Mouse (Mus musculus): ENCODE measurements at regions not wholly inside any gene's neighbourhood (a gene's known extent, or its start where the extent isn't known, plus 50 kb on each side); places are given as distances from the start of the nearest gene placed in this dataset.

DNA sequence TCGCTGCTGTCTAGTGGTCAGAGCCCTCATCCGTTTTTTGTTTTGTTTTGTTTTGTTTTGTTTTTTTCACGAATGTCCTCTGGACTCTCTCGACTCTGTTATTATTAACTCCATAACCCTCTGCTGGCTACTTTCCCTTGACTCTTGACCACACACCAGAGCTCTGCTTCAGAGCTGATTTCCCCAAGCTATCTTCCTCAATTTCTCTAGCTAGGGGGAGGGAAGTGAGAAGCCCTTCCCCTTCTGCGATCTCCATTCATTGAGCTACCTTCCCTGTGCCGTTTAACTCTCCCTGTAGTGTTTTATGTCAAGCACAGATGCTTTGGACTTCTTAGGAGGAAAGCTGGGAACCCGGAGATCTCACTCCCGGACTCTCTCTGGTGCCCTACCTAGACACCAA, 247.6 kb downstream of the Hlx start:
- WGBS, result 76% methylated on average over 8 of the region's 8 CpGs
- Histone ChIP-seq H3K9me3 (ENCODE audit: control insufficient read depth, low read depth, low read length) (no peaks in the 10 kb centered on the region), H3K4me2 (replicated peaks; ENCODE audit: low read depth, low read length) (no peak overlapping the region), H3K9ac (replicated peaks; ENCODE audit: low read depth, low read length) (no peak overlapping the region), H3K4me1 (ENCODE audit: control insufficient read depth, insufficient read depth, low read length) (no peaks in the 10 kb centered on the region), H3K4me3 (ENCODE audit: low read depth, low read length) (no peak overlapping the region), H3K27me3 (ENCODE audit: control insufficient read depth, insufficient read depth, low read length) (no peaks in the 10 kb centered on the region), H3K27ac (ENCODE audit: low read length) (no peak overlapping the region), H3K36me3 (ENCODE audit: control insufficient read depth, insufficient read depth, low read length) (no peaks in the 10 kb centered on the region)
- no peak for ATAC-seq (ENCODE audit: insufficient number of reproducible peaks, insufficient read depth, low FRiP score, low read depth)

- Histone ChIP-seq H3K4me3 (ENCODE audit: low read depth, low read length) (no peak overlapping the region), H3K36me3 (ENCODE audit: control insufficient read depth, insufficient read depth, low read length) (no peaks in the 10 kb centered on the region), H3K9ac (replicated peaks; ENCODE audit: low read depth, low read length) (no peak overlapping the region), H3K27me3 (ENCODE audit: control insufficient read depth, insufficient read depth, low read length) (no peaks in the 10 kb centered on the region), H3K9me3 (ENCODE audit: control insufficient read depth, low read depth, low read length) (no peaks in the 10 kb centered on the region), H3K27ac (ENCODE audit: low read length) (no peak overlapping the region), H3K4me2 (replicated peaks; ENCODE audit: low read depth, low read length) (no peak overlapping the region), H3K4me1 (ENCODE audit: control insufficient read depth, insufficient read depth, low read length) (no peaks in the 10 kb centered on the region)
- no peak for ATAC-seq (ENCODE audit: insufficient number of reproducible peaks, insufficient read depth, low FRiP score, low read depth)
- 85% methylated on average over 7 of the region's 7 CpGs for WGBS
Observed at GRCm38 (mm10) chr1:184483371-184483770, 249.0 kb downstream of the Hlx start.

GRCm38 (mm10) chr1:184482026-184482425, 250.4 kb downstream of the Hlx start:
- no peaks in the 10 kb centered on the region for H3K27me3 ChIP-seq (ENCODE audit: control insufficient read depth, insufficient read depth, low read length)
- no peak overlapping the region for H3K9ac ChIP-seq (replicated peaks; ENCODE audit: low read depth, low read length)
- ATAC-seq (ENCODE audit: insufficient number of reproducible peaks, insufficient read depth, low FRiP score, low read depth), result no peak
- H3K4me1 ChIP-seq (ENCODE audit: control insufficient read depth, insufficient read depth, low read length), result no peaks in the 10 kb centered on the region
- H3K4me2 ChIP-seq (replicated peaks; ENCODE audit: low read depth, low read length), result no peak overlapping the region
- 63% methylated on average over 9 of the region's 9 CpGs for WGBS
- no peak overlapping the region for H3K27ac ChIP-seq (ENCODE audit: low read length)
- no peak overlapping the region for H3K4me3 ChIP-seq (ENCODE audit: low read depth, low read length)
- H3K36me3 ChIP-seq (ENCODE audit: control insufficient read depth, insufficient read depth, low read length), result no peaks in the 10 kb centered on the region
- no peaks in the 10 kb centered on the region for H3K9me3 ChIP-seq (ENCODE audit: control insufficient read depth, low read depth, low read length)

DNA sequence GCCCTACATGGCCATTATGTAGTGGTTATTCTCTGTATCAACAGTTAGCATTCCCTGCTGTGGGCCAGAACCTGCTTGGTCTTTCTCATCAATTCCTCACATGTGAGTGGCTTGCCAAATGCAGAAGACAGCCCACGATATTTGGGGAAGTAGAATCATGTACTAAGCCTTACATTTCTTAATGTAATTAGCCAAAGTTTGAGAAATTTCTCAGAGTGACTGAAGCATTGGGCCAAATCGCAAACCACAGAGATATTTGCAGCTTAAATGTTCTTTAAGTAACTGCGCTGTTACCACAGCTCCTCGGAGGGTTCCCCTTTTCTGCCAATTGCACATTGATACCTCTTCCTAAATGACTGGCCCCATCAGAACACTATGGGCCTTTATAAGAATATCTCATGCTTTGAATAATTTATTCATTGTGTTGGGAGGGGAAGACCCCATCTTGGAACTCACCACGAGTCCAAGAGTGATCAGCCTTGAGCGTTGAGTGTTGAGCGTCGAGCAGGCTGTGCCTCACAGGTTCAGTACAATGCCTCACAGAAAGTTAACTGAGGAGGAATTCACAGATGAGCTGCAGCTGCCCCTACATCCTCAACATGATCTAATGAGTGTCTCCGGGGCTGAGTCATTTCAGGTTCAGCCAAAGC, 251.7 kb downstream of the Hlx start:
- Histone ChIP-seq H3K4me3 (ENCODE audit: low read depth, low read length) (no peak overlapping the region), H3K4me1 (ENCODE audit: control insufficient read depth, insufficient read depth, low read length) (no peaks in the 10 kb centered on the region), H3K4me2 (replicated peaks; ENCODE audit: low read depth, low read length) (no peak overlapping the region), H3K9ac (replicated peaks; ENCODE audit: low read depth, low read length) (no peak overlapping the region), H3K27me3 (ENCODE audit: control insufficient read depth, insufficient read depth, low read length) (no peaks in the 10 kb centered on the region), H3K27ac (ENCODE audit: low read length) (no peak overlapping the region), H3K9me3 (ENCODE audit: control insufficient read depth, low read depth, low read length) (no peaks in the 10 kb centered on the region), H3K36me3 (ENCODE audit: control insufficient read depth, insufficient read depth, low read length) (no peaks in the 10 kb centered on the region)
- ATAC-seq (ENCODE audit: insufficient number of reproducible peaks, insufficient read depth, low FRiP score, low read depth), result no peak
- WGBS, result 85% methylated on average over 9 of the region's 9 CpGs

GRCm38 (mm10) chr1:184478006-184478405, 254.4 kb downstream of the Hlx start:
- 82% methylated on average over 7 of the region's 7 CpGs for WGBS
- ATAC-seq (ENCODE audit: insufficient number of reproducible peaks, insufficient read depth, low FRiP score, low read depth), result no peak
- no peak overlapping the region for H3K9ac ChIP-seq (replicated peaks; ENCODE audit: low read depth, low read length)
- H3K4me1 ChIP-seq (ENCODE audit: control insufficient read depth, insufficient read depth, low read length), result no peaks in the 10 kb centered on the region
- no peaks in the 10 kb centered on the region for H3K27me3 ChIP-seq (ENCODE audit: control insufficient read depth, insufficient read depth, low read length)
- no peaks in the 10 kb centered on the region for H3K36me3 ChIP-seq (ENCODE audit: control insufficient read depth, insufficient read depth, low read length)
- H3K4me2 ChIP-seq (replicated peaks; ENCODE audit: low read depth, low read length), result no peak overlapping the region
- H3K4me3 ChIP-seq (ENCODE audit: low read depth, low read length), result no peak overlapping the region
- H3K9me3 ChIP-seq (ENCODE audit: control insufficient read depth, low read depth, low read length), result no peaks in the 10 kb centered on the region
- H3K27ac ChIP-seq (ENCODE audit: low read length), result no peak overlapping the region

DNA sequence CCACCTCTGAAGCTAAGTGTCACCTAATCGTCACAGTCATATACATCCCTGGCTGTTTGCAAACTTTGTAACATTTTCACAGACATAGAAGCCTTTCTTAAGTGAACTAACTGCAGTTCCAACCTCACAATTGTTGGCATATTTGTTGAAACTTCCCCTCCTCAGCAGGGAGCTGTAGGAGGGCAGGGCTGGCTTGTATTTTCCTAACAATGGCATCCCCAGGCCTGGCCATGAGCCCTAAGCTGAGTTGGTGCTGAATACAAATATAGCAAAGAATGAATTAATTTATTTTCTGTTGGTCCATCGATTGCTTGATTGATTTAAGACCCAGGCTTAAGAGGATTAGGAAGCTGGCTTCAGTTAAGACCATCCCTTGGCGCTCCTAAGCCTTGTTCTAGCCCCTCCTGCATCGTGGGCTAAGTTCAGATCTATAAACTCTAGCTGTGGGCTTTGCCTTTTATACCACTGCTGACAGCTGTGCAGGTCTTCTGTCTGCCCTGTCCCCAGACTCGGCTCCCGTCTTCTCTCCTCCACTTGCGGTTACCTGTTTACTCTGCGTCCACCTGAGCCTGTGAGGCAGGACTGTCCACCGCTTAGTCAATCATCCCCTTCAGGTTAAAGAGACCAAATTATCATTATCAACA, 269.8 kb downstream of the Hlx start:
- Histone ChIP-seq H3K9me3 (ENCODE audit: control insufficient read depth, low read depth, low read length) (no peaks in the 10 kb centered on the region), H3K4me2 (replicated peaks; ENCODE audit: low read depth, low read length) (no peak overlapping the region), H3K4me1 (ENCODE audit: control insufficient read depth, insufficient read depth, low read length) (no peaks in the 10 kb centered on the region), H3K36me3 (ENCODE audit: control insufficient read depth, insufficient read depth, low read length) (no peaks in the 10 kb centered on the region), H3K9ac (replicated peaks; ENCODE audit: low read depth, low read length) (no peak overlapping the region), H3K27me3 (ENCODE audit: control insufficient read depth, insufficient read depth, low read length) (no peaks in the 10 kb centered on the region), H3K27ac (ENCODE audit: low read length) (no peak overlapping the region), H3K4me3 (ENCODE audit: low read depth, low read length) (no peak overlapping the region)
- WGBS, result 46% methylated on average over 9 of the region's 9 CpGs
- ATAC-seq (ENCODE audit: insufficient number of reproducible peaks, insufficient read depth, low FRiP score, low read depth), result no peak

DNA sequence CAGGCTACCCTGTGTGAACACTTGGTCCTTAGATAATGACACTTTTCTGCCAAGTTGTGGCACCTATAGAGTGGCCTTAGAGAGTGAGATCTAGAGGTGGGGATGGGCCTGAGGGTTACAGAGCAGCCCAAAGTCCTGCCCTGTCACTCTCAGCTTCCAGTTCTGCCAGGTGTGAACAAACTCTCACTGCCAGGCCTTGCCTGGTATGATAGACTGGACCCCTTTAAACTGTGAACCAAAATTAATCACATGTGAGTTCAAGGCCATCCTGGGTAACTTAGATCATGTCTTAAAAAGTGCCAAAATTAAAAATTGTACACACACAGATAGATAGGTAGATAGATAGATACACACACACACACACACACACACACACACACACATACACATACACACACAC, 271.0 kb downstream of the Hlx start:
- Histone ChIP-seq H3K4me2 (replicated peaks; ENCODE audit: low read depth, low read length) (no peak overlapping the region), H3K9ac (replicated peaks; ENCODE audit: low read depth, low read length) (no peak overlapping the region)
- ATAC-seq (ENCODE audit: insufficient number of reproducible peaks, insufficient read depth, low FRiP score, low read depth), result no peak

DNA sequence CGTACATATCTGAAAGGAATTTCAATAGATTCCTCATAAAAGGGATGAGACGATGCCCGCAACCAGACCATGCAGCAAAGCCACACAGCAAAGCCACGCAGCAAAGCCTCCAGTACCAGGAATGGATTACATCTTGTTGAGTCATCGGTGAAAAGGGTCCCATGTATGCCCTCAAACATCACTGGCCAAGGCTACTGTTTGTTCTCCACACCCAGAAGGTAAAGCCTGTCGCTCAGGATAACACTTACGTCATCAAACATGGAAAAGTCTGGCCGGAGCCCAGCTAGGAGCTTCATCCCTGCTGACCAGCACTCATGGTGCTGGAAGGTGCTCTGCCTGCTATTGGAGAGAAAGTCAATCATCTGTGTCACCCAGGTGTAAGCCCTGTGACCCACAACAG, 275.7 kb downstream of the Hlx start:
- H3K4me3 ChIP-seq (ENCODE audit: low read depth, low read length), result no peak overlapping the region
- H3K4me1 ChIP-seq (ENCODE audit: control insufficient read depth, insufficient read depth, low read length), result no peaks in the 10 kb centered on the region
- no peaks in the 10 kb centered on the region for H3K36me3 ChIP-seq (ENCODE audit: control insufficient read depth, insufficient read depth, low read length)
- H3K27ac ChIP-seq (ENCODE audit: low read length), result no peak overlapping the region
- H3K27me3 ChIP-seq (ENCODE audit: control insufficient read depth, insufficient read depth, low read length), result no peaks in the 10 kb centered on the region
- H3K4me2 ChIP-seq (replicated peaks; ENCODE audit: low read depth, low read length), result no peak overlapping the region
- no peak for ATAC-seq (ENCODE audit: insufficient number of reproducible peaks, insufficient read depth, low FRiP score, low read depth)
- 83% methylated on average over 8 of the region's 8 CpGs for WGBS
- H3K9ac ChIP-seq (replicated peaks; ENCODE audit: low read depth, low read length), result no peak overlapping the region
- no peaks in the 10 kb centered on the region for H3K9me3 ChIP-seq (ENCODE audit: control insufficient read depth, low read depth, low read length)

More for the DNA sequence above, 271.0 kb downstream of the Hlx start:
- H3K36me3 ChIP-seq (ENCODE audit: control insufficient read depth, insufficient read depth, low read length), result no peaks in the 10 kb centered on the region
- H3K4me1 ChIP-seq (ENCODE audit: control insufficient read depth, insufficient read depth, low read length), result no peaks in the 10 kb centered on the region
- H3K4me3 ChIP-seq (ENCODE audit: low read depth, low read length), result no peak overlapping the region
- no peaks in the 10 kb centered on the region for H3K27me3 ChIP-seq (ENCODE audit: control insufficient read depth, insufficient read depth, low read length)
- no peaks in the 10 kb centered on the region for H3K9me3 ChIP-seq (ENCODE audit: control insufficient read depth, low read depth, low read length)
- H3K27ac ChIP-seq (ENCODE audit: low read length), result no peak overlapping the region

DNA sequence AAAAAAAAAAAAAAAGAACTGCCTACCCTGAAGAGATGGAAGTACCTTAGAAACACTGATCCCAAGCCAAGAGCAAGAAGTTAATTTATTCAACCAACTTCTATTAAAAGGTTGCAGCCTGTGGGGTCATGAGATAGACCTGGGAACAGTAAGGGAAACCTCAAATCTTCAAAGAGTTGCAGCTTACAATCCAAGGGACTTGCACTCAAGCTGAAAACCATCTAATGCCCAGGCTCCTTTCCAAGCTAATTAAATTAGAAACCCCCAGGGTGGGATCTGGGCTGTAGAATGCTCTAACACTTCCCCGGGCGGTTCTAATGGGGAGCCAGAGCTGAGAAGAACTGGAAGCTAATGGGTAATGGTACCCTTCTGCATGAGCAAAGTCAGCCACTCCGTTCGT, 278.0 kb downstream of the Hlx start:
- Histone ChIP-seq H3K27me3 (ENCODE audit: control insufficient read depth, insufficient read depth, low read length) (no peaks in the 10 kb centered on the region), H3K36me3 (ENCODE audit: control insufficient read depth, insufficient read depth, low read length) (no peaks in the 10 kb centered on the region), H3K4me2 (replicated peaks; ENCODE audit: low read depth, low read length) (no peak overlapping the region), H3K9ac (replicated peaks; ENCODE audit: low read depth, low read length) (no peak overlapping the region), H3K27ac (ENCODE audit: low read length) (no peak overlapping the region), H3K9me3 (ENCODE audit: control insufficient read depth, low read depth, low read length) (no peaks in the 10 kb centered on the region), H3K4me3 (ENCODE audit: low read depth, low read length) (no peak overlapping the region), H3K4me1 (ENCODE audit: control insufficient read depth, insufficient read depth, low read length) (no peaks in the 10 kb centered on the region)
- 89% methylated on average over 4 of the region's 4 CpGs for WGBS
- ATAC-seq (ENCODE audit: insufficient number of reproducible peaks, insufficient read depth, low FRiP score, low read depth), result no peak
